Mouse (Mus musculus) ovary, adult 18-20 months (tissue): ENCODE data around the gene Fadd.

Experiments
- DNase-seq: peaks from one replicate; pipeline ENCODE4 v3.0.0; 2022; ENCODE audit warnings: low spot score, mixed read lengths

The Fadd gene

DNA sequence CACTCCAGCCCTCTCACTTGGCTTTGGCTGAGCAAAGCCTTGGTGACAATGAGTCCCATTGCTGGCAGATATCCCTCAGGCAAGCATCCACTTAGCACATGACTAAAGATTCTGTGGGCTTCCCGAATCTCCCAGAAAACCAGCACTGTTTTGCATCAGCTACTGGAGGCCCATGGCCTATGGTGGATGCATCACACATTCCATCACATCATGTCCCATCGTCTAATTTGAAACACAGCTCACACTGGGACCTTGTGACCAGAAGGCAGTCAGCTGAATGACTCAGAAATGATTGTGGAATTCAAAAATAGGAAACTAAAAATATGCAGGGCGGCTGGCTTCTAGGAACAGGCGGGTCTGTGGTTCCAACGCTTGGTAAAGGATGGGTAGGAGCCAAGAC, 4.4 kb downstream of the Fadd start:
- no peak for DNase-seq

GRCm38 (mm10) chr7:144572234-144572633, 10.0 kb downstream of the Fadd start:
- no peak for DNase-seq

DNA sequence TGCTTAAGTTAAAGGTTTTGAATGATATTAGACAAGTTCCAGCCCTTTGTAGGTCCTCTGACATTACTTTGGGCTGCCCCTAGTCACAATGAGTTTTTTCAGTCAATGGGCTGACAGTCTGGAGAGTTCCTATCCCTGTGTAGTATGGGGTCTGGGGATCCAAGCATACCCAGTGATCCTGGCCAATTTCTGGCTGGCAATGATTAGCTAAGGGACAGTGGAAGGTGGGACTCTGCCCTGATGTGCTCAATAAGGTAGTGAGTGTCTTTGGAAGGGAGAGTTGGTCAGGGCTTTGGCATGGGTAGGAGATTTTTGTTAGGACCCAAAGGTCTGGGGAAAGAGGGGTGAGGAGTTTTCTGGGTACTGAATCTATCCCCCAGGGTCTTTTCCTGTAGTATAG, 10.7 kb downstream of the Fadd start:
- no peak for DNase-seq

DNA sequence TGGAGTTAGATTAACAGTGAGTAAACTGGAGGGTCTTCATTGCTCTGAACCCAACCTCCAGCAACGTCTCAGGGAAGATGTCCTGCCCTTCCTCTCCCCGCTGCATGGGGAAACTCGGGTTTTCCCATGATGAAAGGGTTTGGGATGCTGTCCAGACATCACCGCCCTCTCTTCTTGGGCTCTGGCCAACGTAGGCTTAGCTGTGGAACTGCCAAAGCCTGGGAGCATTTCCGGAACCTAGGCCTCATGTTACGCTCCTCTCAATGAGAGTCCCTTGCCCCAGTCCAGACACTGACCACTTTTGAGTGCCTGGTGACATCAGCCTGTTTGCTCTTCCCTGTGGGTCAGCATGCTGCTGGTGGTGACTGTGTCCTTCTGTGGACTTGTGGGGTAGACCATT, 12.8 kb downstream of the Fadd start:
- DNase-seq = no peak

GRCm38 (mm10) chr7:144568091-144568490, 14.2 kb downstream of the Fadd start:
- no peak for DNase-seq

GRCm38 (mm10) chr7:144566921-144567682, 15.2 kb downstream of the Fadd start:
- DNase-seq = no peak

GRCm38 (mm10) chr7:144563456-144564155, 18.7 kb downstream of the Fadd start:
- DNase-seq = no peak

GRCm38 (mm10) chr7:144562016-144562415, 20.2 kb downstream of the Fadd start:
- DNase-seq = no peak

- no peak for DNase-seq
These were observed 21.7 kb downstream of the Fadd start for GRCm38 (mm10) chr7:144560594-144560993.

DNA sequence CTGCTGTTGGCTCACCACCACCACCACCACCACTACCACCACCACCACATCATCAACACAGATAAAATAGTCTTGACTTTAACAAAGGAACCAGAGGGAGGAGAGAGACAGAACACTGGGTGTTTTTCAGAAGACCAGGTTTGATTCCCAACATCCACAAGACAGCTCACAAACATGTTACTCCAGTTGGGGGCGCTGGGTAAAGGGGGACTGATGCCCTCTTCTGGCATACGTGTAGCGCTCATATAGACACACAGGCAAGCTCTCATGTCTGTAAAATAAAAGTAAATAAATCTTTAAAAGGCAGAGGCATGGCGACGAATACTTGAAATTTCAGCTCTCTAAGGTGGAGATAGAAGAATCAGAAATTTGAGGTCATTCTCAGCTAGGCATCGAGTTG, 23.7 kb downstream of the Fadd start:
- DNase-seq = no peak

DNA sequence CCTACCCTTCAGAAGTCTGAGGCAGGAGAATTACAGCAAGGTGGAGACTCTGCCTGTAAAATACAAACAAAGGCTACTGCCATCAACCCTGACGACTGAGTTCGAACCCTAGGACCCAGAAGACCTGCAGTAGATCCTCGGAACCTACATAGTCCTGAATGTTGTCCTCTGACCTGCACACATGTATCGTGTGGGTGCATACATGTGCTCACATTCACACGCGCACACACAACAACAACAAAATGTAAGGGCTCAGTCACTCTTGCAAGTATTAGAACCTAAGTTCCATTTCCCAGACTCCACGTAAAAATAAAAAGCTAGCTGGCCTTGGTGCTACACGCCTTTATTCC, 28.2 kb downstream of the Fadd start:
- no peak for DNase-seq

DNA sequence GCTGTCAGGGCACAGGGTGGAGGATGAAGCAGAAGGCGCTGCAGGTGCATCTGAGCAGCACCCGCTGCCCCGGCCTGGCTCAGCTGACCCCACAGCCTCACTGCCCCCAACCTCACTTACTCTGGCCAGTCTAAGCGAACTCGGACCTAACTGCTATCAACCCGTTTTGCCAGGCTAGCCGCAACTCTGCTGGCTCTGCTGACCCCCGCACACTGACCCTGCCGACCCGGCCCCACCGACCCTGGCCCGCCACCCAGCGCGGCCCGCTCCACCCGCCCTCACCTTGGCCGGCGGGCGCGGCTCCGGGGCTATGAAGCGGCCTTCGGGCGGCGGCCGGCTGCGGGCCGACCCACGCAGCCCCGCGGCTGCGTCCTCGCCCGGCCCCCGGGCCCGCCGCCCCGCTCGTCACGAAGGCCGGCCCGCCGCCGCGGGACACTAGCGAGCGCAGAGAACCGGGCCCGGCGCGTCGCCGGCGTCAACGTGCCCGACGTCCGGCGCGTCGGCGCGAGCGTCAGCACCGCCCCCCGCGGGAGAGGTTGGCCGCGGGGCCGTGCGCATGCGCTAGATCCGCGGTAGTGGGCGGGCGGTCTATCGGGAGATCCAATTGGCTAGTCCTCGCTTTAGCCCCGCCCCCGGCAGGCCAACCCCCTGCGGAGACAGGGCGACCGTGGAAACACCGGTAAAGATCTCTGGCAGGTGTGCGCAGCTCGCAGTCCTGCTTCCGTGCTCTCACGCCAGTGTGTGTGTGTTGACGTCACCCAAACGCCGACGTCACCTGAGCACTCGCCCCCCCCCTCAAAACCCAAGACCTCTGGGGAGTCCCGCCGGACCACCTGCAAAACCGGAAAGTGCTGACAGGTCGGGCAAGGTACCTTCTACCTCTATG, 28.8 kb downstream of the Fadd start, which contains the start of gene Ppfia1:
Gene Ppfia1, minus strand, starts transcription at position 493 of the 886 bp plus-strand sequence.
- DNase-seq = peak; percentile 94

DNA sequence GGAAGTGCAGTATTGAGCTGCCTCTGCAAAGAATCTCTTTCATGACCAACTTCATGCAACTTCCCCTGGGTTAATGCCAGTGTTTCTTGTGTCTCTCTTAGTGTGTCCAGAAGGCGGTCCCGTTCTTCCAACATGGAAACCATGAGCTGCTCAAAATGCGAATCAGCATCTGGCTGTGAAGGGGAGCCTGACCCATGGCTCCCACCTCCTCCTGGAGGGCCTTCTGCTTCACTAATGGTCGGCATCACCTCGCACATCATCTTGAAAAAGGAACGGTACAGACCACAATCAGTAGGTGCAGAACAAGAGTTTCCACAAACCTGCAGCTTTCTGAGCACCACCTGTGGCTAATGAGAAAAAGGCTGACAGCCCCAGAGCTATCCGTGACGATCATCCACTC, 30.0 kb downstream of the Fadd start:
- no peak for DNase-seq

DNA sequence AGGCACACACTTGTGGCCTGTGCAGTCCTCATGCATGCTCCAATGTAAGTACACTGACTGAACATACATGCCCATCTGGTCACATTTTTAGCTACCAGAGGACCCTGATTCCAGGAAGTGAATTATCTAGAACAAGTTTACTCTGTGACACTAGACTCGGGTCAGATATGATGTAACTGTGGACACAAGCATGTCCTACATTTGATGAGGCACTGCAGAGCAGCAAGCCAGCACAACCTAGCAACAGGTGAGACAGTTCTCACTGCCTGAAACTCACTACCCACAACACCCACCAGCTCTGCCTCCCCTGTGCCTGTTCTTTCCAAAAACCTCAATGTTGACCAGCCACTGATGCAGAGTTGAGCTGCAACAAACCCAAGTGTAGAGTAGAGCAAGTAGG, 31.5 kb downstream of the Fadd start:
- no peak for DNase-seq

- DNase-seq = no peak
These were observed 32.2 kb downstream of the Fadd start for GRCm38 (mm10) chr7:144549904-144550566.

DNA sequence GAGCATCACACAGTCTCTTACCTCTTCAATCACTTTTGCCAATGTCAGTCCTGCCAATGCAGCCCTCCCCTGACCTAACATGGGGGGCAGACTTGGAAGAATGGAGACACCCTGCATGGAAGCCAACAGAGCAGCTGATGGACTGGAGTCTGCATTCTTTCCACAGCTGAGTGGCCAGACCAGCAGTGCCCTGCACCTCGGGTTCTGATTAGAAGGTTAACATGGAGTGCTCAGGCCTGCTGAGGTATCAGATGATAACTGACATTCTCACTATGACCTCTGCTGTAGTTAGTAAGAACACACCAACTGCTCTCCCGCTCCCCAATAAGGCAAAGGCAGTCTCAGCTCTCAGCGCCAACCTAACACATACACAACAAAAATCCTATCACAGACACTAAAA, 37.0 kb downstream of the Fadd start:
- no peak for DNase-seq

DNA sequence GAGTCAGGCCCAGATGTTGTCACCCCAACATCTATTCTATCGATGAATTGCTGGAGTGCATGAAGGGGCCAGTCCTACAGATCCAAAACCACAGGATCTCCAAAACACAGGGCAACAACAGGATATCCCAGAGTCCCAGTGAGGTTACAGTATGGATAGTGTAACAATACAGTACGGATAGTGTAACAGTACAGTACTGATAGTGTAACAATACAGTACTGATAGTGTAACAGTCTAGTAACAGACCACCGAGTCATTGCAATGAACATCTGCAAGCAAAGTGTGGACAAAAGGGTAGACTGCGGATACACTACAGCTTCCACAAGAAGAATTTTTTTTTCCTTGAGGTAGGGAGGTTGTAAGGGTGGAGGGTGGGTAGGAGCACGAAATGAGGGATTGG, 40.9 kb downstream of the Fadd start:
- no peak for DNase-seq

DNA sequence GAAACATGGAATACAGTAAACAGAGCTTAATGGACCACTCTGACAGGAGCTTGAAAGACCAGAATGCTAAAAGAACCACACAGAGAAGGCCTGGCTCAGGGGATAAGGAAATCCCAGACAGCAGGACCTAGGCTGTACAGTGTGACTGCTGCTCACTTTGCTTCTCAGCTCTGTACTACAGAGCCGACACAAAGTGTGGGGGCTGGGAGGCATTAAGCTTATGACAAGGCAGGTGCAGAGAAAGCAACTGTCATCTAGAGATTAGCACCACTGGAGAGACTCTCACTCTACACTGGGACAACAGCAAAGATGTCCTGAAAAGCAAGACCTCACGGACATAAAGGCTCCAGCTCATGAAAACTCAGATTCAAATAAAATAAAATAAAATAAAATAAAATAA, 43.1 kb downstream of the Fadd start:
- no peak for DNase-seq

GRCm38 (mm10) chr7:144538030-144538644, 44.1 kb downstream of the Fadd start:
- DNase-seq = no peak

GRCm38 (mm10) chr7:144536367-144536766, 45.9 kb downstream of the Fadd start:
- no peak for DNase-seq

GRCm38 (mm10) chr7:144534773-144535172, 47.5 kb downstream of the Fadd start:
- DNase-seq = no peak
